Mouse (Mus musculus) hindbrain, embryonic 13.5 days (tissue): ENCODE measurements at regions not wholly inside any gene's neighbourhood (a gene's known extent, or its start where the extent isn't known, plus 50 kb on each side); places are given as distances from the start of the nearest gene placed in this dataset.

Experiments
- ATAC-seq: fragments of 200-750 bp; cut with Nextera tagmentation; 2 replicates; pipeline ENCODE4 v1.8.0; 2017; ENCODE audit warnings: moderate TSS enrichment; ENCODE audit not compliant: low FRiP score
- H3K27ac ChIP-seq: fragments of 300-500 bp; sonication (generic); 2 replicates; pipeline ENCODE4 v1.5.1; 2015; ENCODE audit warnings: inconsistent platforms, mild to moderate bottlenecking, moderate library complexity
- H3K27me3 ChIP-seq: fragments of 300-500 bp; sonication (generic); 2 replicates; pipeline ENCODE4 v1.6.1; 2015; ENCODE audit warnings: mild to moderate bottlenecking, inconsistent platforms
- H3K36me3 ChIP-seq: fragments of 300-500 bp; sonication (generic); 2 replicates; pipeline ENCODE4 v1.6.1; 2015; ENCODE audit warnings: mild to moderate bottlenecking, inconsistent platforms
- H3K4me1 ChIP-seq: fragments of 300-500 bp; sonication (generic); replicated peaks from 2 replicates; pipeline ENCODE4 v1.6.1; 2015; ENCODE audit warnings: inconsistent platforms
- H3K4me2 ChIP-seq: fragments of 300-500 bp; sonication (generic); 2 replicates; pipeline ENCODE4 v1.6.1; 2015; ENCODE audit warnings: inconsistent platforms, mild to moderate bottlenecking, moderate library complexity
- H3K4me3 ChIP-seq: fragments of 300-500 bp; sonication (generic); 2 replicates; pipeline ENCODE4 v1.5.1; 2015; ENCODE audit warnings: mild to moderate bottlenecking, inconsistent platforms
- H3K9ac ChIP-seq: fragments of 300-500 bp; sonication (generic); 2 replicates; pipeline ENCODE4 v1.6.1; 2015; ENCODE audit warnings: mild to moderate bottlenecking, inconsistent platforms
- H3K9me3 ChIP-seq: fragments of 300-500 bp; sonication (generic); 2 replicates; pipeline ENCODE4 v1.6.1; 2016; ENCODE audit warnings: inconsistent platforms
- WGBS: fragments of 180-500 bp; shearing (Covaris S2); methylation state at CpG from one replicate; pipeline ENCODE4 v1.1.7; 2015; 5-methylcytosine and 5-hydroxymethylcytosine counted together

DNA sequence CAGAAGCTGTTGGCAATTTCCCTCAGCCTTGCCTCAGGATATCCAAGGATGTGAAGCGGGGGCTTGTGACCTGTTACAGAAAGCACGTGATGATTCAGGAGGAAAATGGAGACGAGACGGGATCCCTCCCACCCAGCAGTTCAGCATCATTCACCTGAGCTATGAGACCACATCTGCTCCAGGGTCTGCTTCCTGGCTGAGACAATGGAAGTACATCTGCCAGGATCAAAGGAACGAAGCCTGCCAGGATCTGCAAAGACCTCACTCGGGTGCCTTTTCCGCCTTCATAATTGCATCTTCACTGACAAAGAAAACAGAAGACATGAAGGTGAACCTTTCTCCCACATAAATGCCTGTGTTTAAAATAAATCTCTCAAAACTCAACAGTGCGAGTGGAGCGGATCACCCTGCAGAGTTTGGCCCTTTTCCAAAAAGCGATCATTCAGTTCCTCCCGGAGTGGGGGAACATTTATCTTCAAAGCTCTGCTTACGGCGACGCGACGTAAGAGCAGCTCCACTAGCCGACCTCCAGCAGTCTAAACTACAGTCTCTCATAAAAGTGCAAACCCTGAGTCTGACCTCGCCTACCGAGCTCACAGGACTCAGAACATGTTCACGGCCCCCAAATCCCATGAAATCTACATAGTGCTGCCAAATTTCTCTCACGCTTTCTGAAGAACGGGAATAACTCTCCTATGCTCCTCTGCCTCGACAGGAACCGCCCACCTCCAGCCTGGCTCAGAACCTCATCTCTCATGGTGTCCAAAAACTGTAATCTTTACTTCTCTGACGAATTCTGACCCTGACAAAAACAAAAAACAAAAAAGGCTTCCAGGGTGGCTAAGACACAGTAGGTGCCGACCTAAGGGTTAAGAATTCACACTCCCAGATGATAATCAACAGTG, 117.0 kb downstream of the Setd4 start:
- Histone ChIP-seq H3K36me3 (no peaks in the 10 kb centered on the region), H3K4me3 (no peak overlapping the region), H3K27ac (no peak overlapping the region), H3K27me3 (no peaks in the 10 kb centered on the region; the same call in 1 of the 2 replicates), H3K9ac (no peak overlapping the region), H3K9me3 (no peaks in the 10 kb centered on the region), H3K4me1 (peaks cover 5% of the 10 kb centered on the region), H3K4me2 (peak overlapping the region; percentile 2; the same call in 1 of the 2 replicates)
- ATAC-seq = no peak
- 60% methylated on average over 26 of the region's 26 CpGs for whole genome bisulfite sequencing

DNA sequence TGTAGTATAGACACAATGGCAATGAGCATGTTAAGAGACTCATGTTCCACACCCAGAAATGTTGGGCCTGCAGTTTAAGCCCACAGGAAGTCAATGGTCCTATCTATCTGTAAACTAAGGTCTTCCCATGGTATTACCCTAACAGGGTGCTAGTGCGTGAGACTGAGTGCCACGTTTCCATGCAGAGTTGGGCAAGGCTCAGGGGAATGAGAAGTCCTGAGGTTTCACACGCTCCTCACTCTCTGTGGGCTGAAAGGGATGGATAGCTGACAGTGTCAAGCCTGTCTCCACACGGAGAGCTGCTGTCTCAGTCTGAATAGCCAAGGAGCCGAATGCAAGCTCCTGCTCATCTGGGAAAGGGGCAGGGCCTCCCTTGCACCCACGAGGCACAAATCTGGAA, 133.9 kb downstream of the Setd4 start:
- H3K27me3 ChIP-seq = no peaks in the 10 kb centered on the region
- H3K27ac ChIP-seq = no peak overlapping the region
- H3K36me3 ChIP-seq = no peaks in the 10 kb centered on the region
- H3K9ac ChIP-seq = no peak overlapping the region
- no peak for ATAC-seq
- WGBS = 81% methylated on average over 6 of the region's 6 CpGs
- H3K4me3 ChIP-seq = no peak overlapping the region
- no peak overlapping the region for H3K4me2 ChIP-seq
- H3K4me1 ChIP-seq = no peaks in the 10 kb centered on the region
- peaks cover 15% of the 10 kb centered on the region for H3K9me3 ChIP-seq

DNA sequence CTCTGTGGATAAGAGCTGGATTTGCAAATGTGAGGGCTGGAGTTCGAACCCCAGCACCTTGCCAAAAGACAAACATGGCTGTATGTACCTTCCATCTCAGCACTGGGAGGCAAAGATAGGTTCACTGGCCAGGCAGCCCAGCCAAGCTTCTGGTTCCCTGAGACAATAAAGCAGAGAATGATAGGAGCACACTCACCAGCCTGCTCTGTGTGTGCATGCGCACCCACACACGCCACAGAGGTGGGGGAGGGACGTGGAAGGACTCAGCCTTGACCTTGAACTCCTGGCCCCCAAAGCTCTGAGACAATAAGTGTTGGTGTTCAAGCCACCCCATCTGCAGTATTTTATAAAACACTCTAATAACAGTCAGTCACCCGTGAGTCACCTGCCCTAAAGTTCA, 138.1 kb downstream of the Setd4 start:
- no peaks in the 10 kb centered on the region for H3K9me3 ChIP-seq
- H3K27me3 ChIP-seq = no peaks in the 10 kb centered on the region
- no peak overlapping the region for H3K4me2 ChIP-seq
- ATAC-seq = no peak
- H3K4me1 ChIP-seq = peaks cover 8% of the 10 kb centered on the region
- H3K4me3 ChIP-seq = no peak overlapping the region
- no peaks in the 10 kb centered on the region for H3K36me3 ChIP-seq
- WGBS = 85% methylated on average over 5 of the region's 5 CpGs
- no peak overlapping the region for H3K27ac ChIP-seq
- no peak overlapping the region for H3K9ac ChIP-seq

DNA sequence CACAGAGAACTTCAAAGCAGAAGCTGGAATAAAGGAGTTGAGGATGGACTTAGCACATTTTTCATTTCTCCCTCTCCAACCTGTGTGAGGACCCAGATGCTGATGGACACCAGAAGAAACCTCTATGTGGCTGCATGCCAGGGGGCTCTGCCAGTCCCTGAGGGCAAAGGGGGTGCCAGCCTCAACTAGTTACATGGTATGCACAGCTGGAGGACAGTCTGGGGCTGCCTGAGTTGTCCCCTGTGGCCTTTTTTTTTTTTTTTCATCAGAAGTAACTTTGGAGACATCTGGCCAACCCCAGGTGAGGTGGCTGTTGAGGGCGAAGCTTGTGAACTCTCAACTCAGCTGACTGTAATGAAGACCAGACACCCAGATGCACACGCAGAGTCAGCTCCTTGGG, 139.0 kb downstream of the Setd4 start:
- Histone ChIP-seq H3K27me3 (no peaks in the 10 kb centered on the region), H3K4me1 (peaks cover 8% of the 10 kb centered on the region), H3K36me3 (no peaks in the 10 kb centered on the region), H3K9me3 (no peaks in the 10 kb centered on the region), H3K9ac (no peak overlapping the region), H3K4me3 (no peak overlapping the region), H3K4me2 (no peak overlapping the region), H3K27ac (no peak overlapping the region)
- 72% methylated on average over 2 of the region's 2 CpGs for WGBS
- ATAC-seq = no peak

DNA sequence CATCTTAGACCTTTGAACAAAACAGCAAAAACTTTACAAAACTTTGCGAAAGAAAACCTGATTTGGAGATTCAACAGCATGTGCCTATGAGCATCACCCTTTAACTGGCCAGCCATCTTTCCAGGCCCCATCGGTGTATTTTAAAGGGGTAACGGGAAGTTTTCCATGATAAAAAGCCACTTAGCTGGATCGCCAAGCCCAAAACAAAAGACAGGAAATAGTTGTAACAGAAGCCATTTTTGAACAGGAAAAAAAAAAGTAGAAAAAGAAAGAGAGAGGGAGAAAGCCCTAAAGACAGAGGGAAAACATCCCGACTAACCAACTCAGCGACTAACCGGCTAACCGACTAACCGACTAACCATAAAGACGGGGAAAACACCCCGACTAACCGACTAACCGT, 140.5 kb downstream of the Setd4 start:
- Histone ChIP-seq H3K4me3 (no peak overlapping the region), H3K36me3 (no peaks in the 10 kb centered on the region), H3K27ac (no peak overlapping the region), H3K4me1 (peaks cover 21% of the 10 kb centered on the region), H3K9me3 (no peaks in the 10 kb centered on the region), H3K4me2 (no peak overlapping the region), H3K27me3 (no peaks in the 10 kb centered on the region), H3K9ac (no peak overlapping the region)
- 86% methylated on average over 13 of the region's 13 CpGs for WGBS
- ATAC-seq = no peak

DNA sequence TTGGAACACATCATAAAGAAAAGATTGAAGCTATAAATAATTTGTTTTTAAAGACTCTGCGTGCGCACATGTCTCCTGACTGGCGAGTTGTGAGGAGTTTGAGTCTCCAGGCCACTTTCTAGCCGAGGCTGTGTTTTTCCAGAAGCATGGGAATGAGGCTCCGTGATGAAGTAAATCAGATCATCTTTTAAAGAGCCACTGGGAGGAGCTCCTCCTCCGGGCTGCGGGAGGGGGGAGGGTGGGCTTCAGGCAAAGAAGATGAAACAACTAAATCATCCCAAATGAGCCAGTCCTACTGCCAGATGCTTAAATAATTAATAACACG, 141.6 kb downstream of the Setd4 start:
- Histone ChIP-seq H3K27me3 (no peaks in the 10 kb centered on the region), H3K9ac (no peak overlapping the region), H3K4me2 (no peak overlapping the region), H3K4me1 (peaks cover 24% of the 10 kb centered on the region), H3K4me3 (no peak overlapping the region), H3K36me3 (no peaks in the 10 kb centered on the region), H3K9me3 (no peaks in the 10 kb centered on the region), H3K27ac (no peak overlapping the region)
- 46% methylated on average over 8 of the region's 8 CpGs for WGBS
- ATAC-seq = no peak

DNA sequence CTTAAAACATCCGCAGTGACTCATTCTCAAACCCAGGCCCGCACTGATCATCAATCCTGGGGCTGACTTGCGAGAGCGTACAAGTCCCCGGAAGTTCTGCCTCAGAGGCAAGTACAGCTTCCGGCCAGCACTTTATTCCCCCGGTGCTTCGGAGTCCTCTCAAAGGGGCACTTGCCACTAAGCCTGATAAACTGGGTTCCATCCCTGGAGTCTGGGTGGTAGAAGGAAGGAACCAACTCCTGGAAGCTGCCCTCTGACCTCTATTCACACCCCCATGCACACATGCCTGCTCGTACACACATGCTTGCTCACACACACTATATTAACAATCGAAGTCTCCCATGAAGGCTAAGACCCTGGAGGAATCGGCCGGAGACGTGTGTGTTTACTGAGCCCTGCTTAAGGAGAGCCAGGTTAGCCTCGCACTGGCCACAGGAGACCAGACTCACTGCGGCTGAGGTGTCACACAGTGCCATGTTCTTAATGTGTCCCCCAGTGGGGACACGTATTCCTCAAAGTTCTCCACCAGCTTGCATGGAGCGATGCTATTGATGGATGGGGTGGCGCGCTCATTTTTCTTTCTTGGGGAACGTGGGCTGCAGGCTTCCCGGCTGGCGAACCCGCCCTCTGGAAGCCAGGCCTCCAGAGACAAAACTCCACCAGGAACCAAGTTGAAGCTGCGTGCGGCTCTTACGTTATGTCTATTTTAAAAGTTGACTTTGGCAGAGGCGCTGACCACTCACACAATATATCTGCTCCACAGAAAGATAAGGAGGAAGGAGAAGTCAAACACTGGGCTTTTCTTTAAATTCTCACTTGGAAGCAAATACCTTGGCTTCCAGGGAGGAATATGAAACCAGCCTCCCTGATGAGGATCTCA, 142.2 kb downstream of the Setd4 start:
- Histone ChIP-seq H3K4me1 (peaks cover 24% of the 10 kb centered on the region), H3K27me3 (no peaks in the 10 kb centered on the region), H3K9me3 (no peaks in the 10 kb centered on the region), H3K9ac (no peak overlapping the region), H3K4me2 (no peak overlapping the region), H3K27ac (no peak overlapping the region), H3K4me3 (no peak overlapping the region), H3K36me3 (no peaks in the 10 kb centered on the region)
- WGBS = 83% methylated on average over 27 of the region's 27 CpGs
- no peak for ATAC-seq

DNA sequence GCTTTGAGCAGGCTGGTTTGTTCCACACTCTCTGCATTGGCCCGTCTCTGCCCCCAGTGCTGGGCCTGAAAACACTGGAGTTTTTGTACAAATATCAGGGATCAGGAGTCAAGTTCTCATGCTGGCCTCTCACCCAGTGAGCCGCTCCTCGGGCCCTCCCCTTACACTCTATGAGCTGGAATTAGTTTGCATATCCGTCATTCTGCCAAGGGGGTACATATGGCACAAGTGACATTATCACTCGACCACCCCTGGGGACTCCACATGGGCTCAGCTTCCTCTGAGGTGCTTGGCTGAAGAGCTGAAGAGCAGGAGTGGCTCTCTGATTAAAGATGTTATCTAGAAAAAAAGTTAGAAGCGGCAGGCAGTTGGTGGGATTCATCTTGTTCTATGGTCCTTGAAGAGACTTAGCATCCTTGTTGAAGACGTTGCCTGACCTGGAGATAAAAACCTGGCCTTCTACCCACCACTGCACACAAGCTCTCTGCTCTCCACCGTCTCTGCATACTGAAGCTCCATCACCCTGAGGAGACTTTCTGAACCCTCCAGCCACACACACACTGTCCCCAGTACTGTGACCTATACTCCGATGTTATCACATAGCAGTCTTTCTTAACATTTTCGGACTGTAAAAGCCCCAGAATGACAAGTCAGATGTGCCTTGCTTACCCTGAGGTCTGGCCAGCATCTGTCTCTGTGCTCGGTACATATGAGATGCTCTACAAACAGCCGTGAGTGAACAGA, 144.2 kb downstream of the Setd4 start:
- no peaks in the 10 kb centered on the region for H3K36me3 ChIP-seq
- H3K9me3 ChIP-seq = no peaks in the 10 kb centered on the region
- WGBS = 57% methylated on average over 12 of the region's 12 CpGs
- H3K9ac ChIP-seq = no peak overlapping the region
- H3K27me3 ChIP-seq = 0 out of 2 replicates have a peak, but pooled peaks cover 2% of the 10 kb centered on the region
- peak overlapping the region; percentile 53; the same call in 1 of the 2 replicates for H3K27ac ChIP-seq
- peak overlapping the region; percentile 31; the same call in 1 of the 2 replicates for H3K4me2 ChIP-seq
- peaks cover 24% of the 10 kb centered on the region for H3K4me1 ChIP-seq
- ATAC-seq = 0 out of 2 replicates have a peak, but pooled peaks have one; percentile 28
- H3K4me3 ChIP-seq = no peak overlapping the region

DNA sequence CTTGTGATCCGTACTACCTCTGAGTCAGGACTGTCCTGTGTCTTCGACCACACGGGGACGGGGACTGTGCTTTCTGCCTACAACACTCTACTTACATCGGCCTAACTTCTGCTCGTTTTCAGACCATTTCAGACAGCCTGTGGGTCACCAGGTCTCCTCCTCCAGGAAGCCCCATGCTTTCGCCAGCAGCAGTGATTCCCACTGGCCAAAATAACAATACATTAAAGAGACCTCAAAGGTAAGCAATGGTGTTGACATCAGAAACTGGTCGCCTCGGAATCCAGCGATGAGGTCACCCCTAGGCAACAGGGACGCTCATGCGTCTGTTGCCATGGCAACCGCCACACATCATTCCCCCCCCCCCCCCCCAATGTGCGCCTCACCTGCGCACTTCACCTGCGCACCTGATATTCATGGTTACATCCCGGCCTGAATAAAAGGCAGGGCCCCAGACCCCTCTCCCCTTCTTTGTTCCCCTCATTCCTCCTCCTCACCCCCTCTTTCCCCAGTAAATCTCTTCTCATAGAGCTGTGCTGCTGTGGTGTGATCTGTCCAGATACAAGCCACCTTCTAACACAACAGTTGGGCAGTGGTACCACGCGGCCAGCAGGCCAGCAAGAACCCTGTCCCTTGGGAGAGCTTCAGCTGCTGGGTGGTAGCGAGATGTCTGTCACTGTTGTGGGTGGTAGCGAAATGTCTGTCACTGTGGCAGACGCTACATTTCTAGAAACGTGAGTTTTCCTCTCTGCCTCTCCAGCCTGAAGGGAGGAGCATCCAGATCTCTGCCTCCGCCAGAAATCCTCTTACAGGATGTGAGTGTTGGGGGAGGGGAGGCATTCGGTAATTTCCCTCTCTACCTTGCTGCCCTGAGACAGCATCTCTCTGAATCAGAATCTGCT, 145.0 kb downstream of the Setd4 start:
- Histone ChIP-seq H3K27ac (peak overlapping the region; percentile 53), H3K36me3 (no peaks in the 10 kb centered on the region), H3K4me2 (peak overlapping the region; percentile 31), H3K27me3 (peaks cover 4% of the 10 kb centered on the region; the same call in 1 of the 2 replicates), H3K9me3 (no peaks in the 10 kb centered on the region), H3K4me1 (peaks cover 24% of the 10 kb centered on the region), H3K9ac (no peak overlapping the region), H3K4me3 (no peak overlapping the region)
- ATAC-seq = 0 out of 2 replicates have a peak, but pooled peaks have one; percentile 28
- WGBS = 48% methylated on average over 25 of the region's 25 CpGs

DNA sequence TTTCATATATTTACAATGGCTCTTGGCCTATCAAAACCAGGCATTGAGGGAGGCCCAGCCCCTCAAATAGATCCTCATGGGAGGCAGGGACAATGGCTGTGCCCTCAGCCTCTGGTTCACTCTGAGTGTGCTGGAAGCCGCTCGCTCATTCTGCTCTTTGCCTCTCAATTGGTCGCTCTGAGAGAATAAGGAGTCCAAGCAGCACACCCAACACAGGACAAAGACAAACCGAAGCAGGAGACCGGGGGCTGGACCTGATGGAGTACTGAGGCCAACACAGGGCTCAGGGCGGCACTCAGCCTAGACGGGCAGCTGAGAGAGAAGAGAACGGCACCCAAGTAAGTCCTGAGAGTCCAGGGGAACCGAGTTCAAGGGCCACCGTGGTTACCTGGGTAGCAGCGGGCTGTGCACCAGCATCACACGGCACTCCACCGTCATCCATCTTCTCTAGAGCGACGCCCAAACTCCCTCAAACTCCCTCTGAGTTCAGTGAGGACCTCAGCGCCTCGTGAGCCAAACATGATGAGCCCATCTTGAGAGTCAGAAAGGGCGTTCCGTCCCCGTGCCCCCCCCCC, 145.8 kb downstream of the Setd4 start:
- no peak overlapping the region for H3K9ac ChIP-seq
- no peaks in the 10 kb centered on the region for H3K36me3 ChIP-seq
- no peak overlapping the region for H3K4me3 ChIP-seq
- no peak overlapping the region for H3K27ac ChIP-seq
- ATAC-seq = no peak
- no peaks in the 10 kb centered on the region for H3K9me3 ChIP-seq
- H3K27me3 ChIP-seq = peaks cover 9% of the 10 kb centered on the region; the same call in 1 of the 2 replicates
- H3K4me2 ChIP-seq = no peak overlapping the region
- 85% methylated on average over 20 of the region's 20 CpGs for WGBS
- peaks cover 24% of the 10 kb centered on the region for H3K4me1 ChIP-seq
